Mouse (Mus musculus): ENCODE measurements around the gene Sh3bp2. TPM values are rescaled to one million over a fixed set of nuclear protein-coding genes. Genes with fewer than 3 reads are reported as not detected.

Sh3bp2 gene
- 5.6 and 9.0 TPM in 2 replicates for total RNA-seq (2015; ENCODE audit: low replicate concordance)
- total RNA-seq (2017; ENCODE audit: low replicate concordance), result 4.7 and 5.4 TPM in 2 replicates

- peak; percentile 93 for ATAC-seq (replicated peaks; ENCODE audit: low FRiP score, poor library complexity, severe bottlenecking)
These were observed at the start of gene Sh3bp2 for GRCm38 (mm10) chr5:34525663-34526476. TSS of gene Sh3bp2 (plus strand) at chr5:34525838.

GRCm38 (mm10) chr5:34480926-34481325 is 44.7 kb upstream of the Sh3bp2 start:
- no peak for ATAC-seq (replicated peaks; ENCODE audit: low FRiP score, poor library complexity, severe bottlenecking)

- ATAC-seq (replicated peaks; ENCODE audit: low FRiP score, poor library complexity, severe bottlenecking), result no peak
These were observed 39.9 kb upstream of the Sh3bp2 start for GRCm38 (mm10) chr5:34485731-34486130.

- ATAC-seq (replicated peaks; ENCODE audit: low FRiP score, poor library complexity, severe bottlenecking), result no peak
These were observed 38.1 kb upstream of the Sh3bp2 start for GRCm38 (mm10) chr5:34487320-34488090.

- ATAC-seq (replicated peaks; ENCODE audit: low FRiP score, poor library complexity, severe bottlenecking), result no peak
These were observed 36.8 kb upstream of the Sh3bp2 start for GRCm38 (mm10) chr5:34488741-34489417.

GRCm38 (mm10) chr5:34489418-34489787 is 36.2 kb upstream of the Sh3bp2 start:
- ATAC-seq (replicated peaks; ENCODE audit: low FRiP score, poor library complexity, severe bottlenecking), result no peak

- ATAC-seq (replicated peaks; ENCODE audit: low FRiP score, poor library complexity, severe bottlenecking), result no peak
These were observed 28.9 kb upstream of the Sh3bp2 start for GRCm38 (mm10) chr5:34496745-34497144.

- no peak for ATAC-seq (replicated peaks; ENCODE audit: low FRiP score, poor library complexity, severe bottlenecking)
These were observed 24.8 kb upstream of the Sh3bp2 start for GRCm38 (mm10) chr5:34500886-34501285.

GRCm38 (mm10) chr5:34501588-34501987 is 24.1 kb upstream of the Sh3bp2 start:
- ATAC-seq (replicated peaks; ENCODE audit: low FRiP score, poor library complexity, severe bottlenecking), result no peak

- ATAC-seq (replicated peaks; ENCODE audit: low FRiP score, poor library complexity, severe bottlenecking), result peak; percentile 33; the same call in 1 of the 2 replicates
These were observed 23.2 kb upstream of the Sh3bp2 start for GRCm38 (mm10) chr5:34502411-34502810.

GRCm38 (mm10) chr5:34502821-34503220 is 22.8 kb upstream of the Sh3bp2 start:
- ATAC-seq (replicated peaks; ENCODE audit: low FRiP score, poor library complexity, severe bottlenecking), result peak; percentile 25

- ATAC-seq (replicated peaks; ENCODE audit: low FRiP score, poor library complexity, severe bottlenecking), result no peak
These were observed 13.2 kb upstream of the Sh3bp2 start for GRCm38 (mm10) chr5:34512486-34512885.

GRCm38 (mm10) chr5:34513466-34514217 is 12.0 kb upstream of the Sh3bp2 start, which contains the start of gene Tnip2:
TSS of gene Tnip2 (minus strand) at chr5:34513991.
- peak; percentile 96 for ATAC-seq (replicated peaks; ENCODE audit: low FRiP score, poor library complexity, severe bottlenecking)

- no peak for ATAC-seq (replicated peaks; ENCODE audit: low FRiP score, poor library complexity, severe bottlenecking)
These were observed 11.4 kb upstream of the Sh3bp2 start for GRCm38 (mm10) chr5:34514218-34514566.

GRCm38 (mm10) chr5:34515096-34515495 is 10.5 kb upstream of the Sh3bp2 start:
- no peak for ATAC-seq (replicated peaks; ENCODE audit: low FRiP score, poor library complexity, severe bottlenecking)

- peak; percentile 58 for ATAC-seq (replicated peaks; ENCODE audit: low FRiP score, poor library complexity, severe bottlenecking)
These were observed 7.7 kb upstream of the Sh3bp2 start for GRCm38 (mm10) chr5:34517913-34518312.

- no peak for ATAC-seq (replicated peaks; ENCODE audit: low FRiP score, poor library complexity, severe bottlenecking)
These were observed 6.2 kb upstream of the Sh3bp2 start for GRCm38 (mm10) chr5:34519389-34519910.

GRCm38 (mm10) chr5:34520458-34521209 is 5.0 kb upstream of the Sh3bp2 start:
- ATAC-seq (replicated peaks; ENCODE audit: low FRiP score, poor library complexity, severe bottlenecking), result no peak

GRCm38 (mm10) chr5:34521337-34521736 is 4.3 kb upstream of the Sh3bp2 start:
- ATAC-seq (replicated peaks; ENCODE audit: low FRiP score, poor library complexity, severe bottlenecking), result no peak
